Mouse (Mus musculus): ENCODE measurements around the gene Krt82.
"Not testable (repeated sequence)": the region's sequence is repeated elsewhere in the genome, so short reads cannot be mapped to it uniquely, and the experiment has no call there.

Gene Krt82

DNA sequence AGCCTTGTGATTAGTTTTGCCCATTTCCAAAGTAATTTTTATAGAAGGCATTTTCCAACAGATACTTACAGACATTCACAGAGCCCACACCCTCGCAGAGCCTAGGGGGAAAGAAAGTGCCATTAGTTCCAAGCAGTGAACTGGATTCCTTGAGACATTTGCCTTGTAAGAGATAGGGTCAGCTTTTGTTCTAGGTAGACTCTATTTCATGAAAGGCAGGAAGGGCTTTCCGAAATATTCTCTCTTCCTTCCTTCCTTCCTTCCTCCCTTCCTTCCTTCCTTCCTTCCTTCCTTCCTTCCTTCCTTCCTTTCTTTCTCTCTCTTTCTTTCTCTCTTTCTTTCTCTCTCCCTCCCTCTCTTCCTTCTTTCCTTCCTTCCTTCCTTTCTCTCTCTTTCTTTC, 33.3 kb downstream of the Krt82 start, which contains the start of gene Gm49425:
Gene Gm49425, minus strand, starts transcription at position 101 of the 400 bp plus-strand sequence.
- not testable (repeated sequence) for DNase-seq (ENCODE audit: low spot score in 2 of 2)

DNA sequence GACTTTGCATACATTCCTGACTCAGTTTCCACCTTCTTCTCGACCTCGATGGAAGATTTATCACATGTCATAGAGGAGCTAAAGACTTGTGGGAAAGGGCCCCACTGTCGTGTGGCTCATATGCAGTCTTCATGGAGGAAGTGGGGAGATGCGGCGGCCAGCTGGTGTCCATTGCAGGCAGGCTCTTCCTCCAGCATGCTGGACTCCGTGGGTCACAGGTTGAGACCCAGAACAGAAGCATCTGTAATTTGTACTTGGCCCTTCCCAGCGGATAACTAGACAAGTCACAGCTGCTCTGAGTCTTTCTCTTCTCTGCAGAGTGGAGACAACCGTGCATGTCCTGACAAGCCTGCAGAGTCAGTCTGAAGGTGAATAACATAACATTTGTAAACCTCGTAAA, 42.2 kb downstream of the Krt82 start:
- DNase-seq (ENCODE audit: low spot score in 2 of 2): no peak

DNA sequence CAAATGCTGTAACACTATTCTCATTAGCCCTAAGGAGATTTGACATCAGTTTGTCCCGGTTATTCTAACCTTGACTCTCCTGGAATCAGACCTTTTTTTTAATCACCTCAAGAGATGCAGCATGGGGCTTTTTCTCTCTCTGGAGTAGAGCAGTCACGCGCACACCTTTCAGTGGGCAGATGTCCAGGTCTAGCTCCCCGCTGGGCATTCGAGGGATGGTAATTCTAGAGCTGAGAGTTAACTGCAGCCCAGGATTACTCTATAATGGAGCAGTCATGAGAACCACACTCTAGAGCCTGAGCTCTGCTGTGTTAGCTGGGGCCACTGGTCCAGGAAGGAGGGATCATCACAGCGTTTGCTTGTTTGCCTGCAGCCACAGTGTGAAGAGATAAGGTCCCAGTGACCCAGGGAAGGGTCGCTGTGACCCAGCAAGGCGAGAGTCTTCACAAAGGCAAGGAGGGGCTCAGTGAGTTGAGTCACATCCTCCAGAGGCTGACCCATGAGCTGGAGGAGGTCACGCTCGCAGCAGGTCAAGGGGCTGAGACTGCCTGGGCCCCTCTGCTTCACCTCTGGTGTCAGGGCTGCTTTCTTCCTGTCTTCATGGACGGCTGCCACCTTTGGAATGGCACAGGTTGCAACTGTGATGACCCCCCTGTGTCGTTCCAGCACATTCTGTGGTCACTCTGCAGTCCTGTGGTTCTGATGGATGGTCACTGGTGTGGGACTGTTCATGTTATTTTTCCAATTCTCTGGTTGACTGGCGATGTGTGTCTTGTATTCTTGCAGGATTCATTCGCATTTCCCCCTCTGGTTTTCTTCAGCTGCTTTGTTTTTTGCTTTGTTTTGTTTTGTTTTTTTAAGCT, 43.3 kb downstream of the Krt82 start:
- DNase-seq (ENCODE audit: low spot score in 2 of 2): no peak

DNA sequence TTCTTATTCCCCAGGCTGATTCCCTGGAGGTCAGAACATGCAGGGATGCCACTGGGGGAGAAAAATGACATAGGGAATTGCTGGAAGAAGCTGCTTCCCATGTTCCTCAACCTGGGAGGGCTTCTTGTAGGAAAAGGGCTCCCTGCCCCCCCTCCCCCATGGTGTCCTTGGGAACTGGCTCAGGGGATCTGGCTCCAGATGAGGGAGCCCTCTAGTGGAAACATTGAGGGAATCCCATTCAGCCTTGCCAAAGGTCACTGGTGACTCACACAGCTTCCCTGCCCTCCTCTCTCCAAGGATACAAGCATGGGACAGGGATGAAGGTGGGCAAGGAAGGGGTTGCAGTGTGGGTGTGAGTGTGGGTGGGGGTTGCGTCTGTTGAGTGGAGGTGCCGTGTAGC, 53.3 kb downstream of the Krt82 start:
- no peak for DNase-seq (ENCODE audit: low spot score in 2 of 2)

DNA sequence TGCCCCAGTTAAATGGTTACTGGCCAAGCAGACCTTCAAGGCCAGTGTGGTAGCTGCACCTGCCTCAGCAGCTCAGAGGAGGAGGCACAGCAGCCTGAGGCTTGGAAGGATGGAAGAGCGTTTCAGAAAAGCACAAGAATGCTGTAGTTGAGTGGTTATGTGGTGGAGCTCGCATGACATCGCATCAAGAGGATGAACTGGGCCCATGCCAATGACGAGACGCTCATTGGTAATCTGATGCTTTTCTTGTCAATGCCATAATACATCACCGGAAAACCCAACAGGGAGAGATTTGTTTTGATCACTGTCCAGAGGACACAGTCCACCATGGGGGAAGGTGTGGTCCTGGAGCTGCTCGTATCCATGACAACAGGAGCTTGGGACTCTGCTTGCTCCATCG, 55.2 kb downstream of the Krt82 start:
- no peak for DNase-seq (ENCODE audit: low spot score in 2 of 2)

DNA sequence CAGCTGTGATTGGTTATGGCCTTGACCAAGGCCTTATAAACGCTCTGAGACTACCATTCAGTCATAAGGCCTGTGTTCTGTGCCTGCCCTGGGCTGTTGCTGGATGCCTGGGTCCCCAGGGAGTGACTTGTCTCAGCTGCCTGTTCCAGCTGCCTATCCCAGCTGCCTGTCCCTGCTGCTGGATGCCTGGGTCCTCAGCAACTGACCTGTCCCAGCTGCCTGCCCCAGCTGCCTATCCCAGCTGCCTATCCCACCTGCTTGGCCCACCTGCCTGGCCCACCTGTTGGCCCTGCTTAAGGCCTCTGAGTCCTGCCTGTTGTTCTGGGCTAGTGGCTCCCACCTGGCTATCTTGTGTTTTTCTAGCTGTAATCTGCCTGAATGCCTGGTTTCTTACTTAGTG, 56.3 kb downstream of the Krt82 start:
- DNase-seq (ENCODE audit: low spot score in 2 of 2): no peak

DNA sequence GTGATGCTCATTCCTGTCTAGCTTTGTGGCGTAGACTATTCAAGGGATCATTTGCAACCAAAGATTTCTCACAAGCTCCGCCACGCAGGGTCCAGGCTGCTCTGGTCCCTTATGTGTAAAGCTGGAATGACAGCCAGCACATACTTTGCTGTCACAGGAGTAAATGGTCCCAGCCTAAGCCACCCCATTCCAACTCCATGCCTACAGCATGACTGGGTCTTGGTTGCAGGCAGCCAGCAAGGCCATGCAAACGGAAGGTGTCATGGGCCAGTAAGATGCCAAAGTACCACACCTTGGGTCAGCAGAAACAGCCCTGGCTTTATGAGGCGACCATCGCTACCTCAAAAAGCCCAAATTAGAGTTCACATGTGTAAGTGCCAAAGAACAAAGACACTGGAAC, 56.8 kb downstream of the Krt82 start:
- DNase-seq (ENCODE audit: low spot score in 2 of 2): no peak

DNA sequence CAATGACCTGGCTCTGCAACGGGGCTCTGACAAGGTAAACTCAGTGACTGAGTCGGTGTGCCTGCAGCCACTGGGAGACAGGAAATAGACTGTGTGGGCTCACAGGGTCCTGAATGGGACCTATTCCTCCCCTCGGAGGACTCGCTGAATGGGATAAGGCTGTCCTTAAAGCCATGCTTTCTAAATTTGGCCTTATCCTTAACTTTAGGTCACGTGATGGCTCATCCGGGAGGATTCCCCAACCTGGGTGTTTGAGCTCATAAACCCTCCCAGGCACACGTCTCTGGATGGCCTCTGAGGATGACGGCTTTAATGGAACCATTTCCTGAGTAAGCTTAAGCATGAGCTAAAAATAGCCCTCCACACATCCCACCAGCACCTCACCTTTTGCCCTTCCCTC, 57.7 kb downstream of the Krt82 start:
- DNase-seq (ENCODE audit: low spot score in 2 of 2): no peak

DNA sequence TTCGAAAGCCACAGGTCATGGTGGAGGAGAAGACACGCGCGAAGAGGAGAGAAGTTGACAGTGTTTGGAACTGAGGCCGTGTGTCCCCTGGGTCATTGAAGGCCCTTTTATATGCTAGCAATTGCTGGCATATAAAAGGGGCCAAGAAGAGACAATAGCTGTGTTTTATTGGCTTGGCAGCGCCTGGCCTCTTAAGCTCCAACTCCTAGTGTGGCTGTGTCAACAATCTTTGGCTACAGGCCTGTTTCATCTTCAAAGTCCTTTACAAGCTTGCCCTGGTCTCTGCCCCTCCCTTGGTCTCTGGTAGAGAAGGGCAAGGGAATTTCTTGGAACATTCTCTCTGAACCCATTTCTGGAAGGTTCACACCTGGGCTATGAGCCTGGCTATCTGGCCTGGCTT, 59.0 kb downstream of the Krt82 start, which contains the start of gene Krt83:
Gene Krt83, minus strand, starts transcription at position 82 of the 400 bp plus-strand sequence.
- DNase-seq (ENCODE audit: low spot score in 2 of 2): no peak

All from urinary bladder, postnatal 4 days (tissue).